Mouse (Mus musculus) spleen, adult 2 months (tissue): ENCODE measurements at regions not wholly inside any gene's neighbourhood (a gene's known extent, or its start where the extent isn't known, plus 50 kb on each side); places are given as distances from the start of the nearest gene placed in this dataset.

Source experiments
- CTCF ChIP-seq: fragments of 200-500 bp; IDR thresholded peaks from 2 replicates; pipeline ENCODE4 v1.5.1; 2011; ENCODE audit warnings: mild to moderate bottlenecking, inconsistent platforms; ENCODE audit not compliant: insufficient read depth, insufficient read length, insufficient replicate concordance; ENCODE audit errors: extremely low read depth
- POLR2A ChIP-seq: fragments of 200-500 bp; IDR thresholded peaks from 2 replicates; pipeline ENCODE4 v1.6.1; 2011; ENCODE audit warnings: low read depth, low read length, inconsistent platforms

- TF ChIP-seq CTCF (no peak), POLR2A (no peak)
Observed at GRCm38 (mm10) chr6:147699449-147699848, 223.8 kb downstream of the Ccdc91 start.
